ENCODE assay signal across 11 mouse cellular contexts in genomic region chr1:89003752-89004151, GRCm38 (mm10).
"Had no signal": no experiment of that assay in that cellular context is flagged by ENCODE, and none has a peak within 500 bp of the region (broad histone marks: within the 10 kb centered on the region; RNA-seq: fewer than 3 reads in every experiment).

No protein-coding gene starts in this region.

- H3K4me3 ChIP-seq: limb, embryonic 13.5 days; neural tube, embryonic 13.5 days had no signal

- H3K4me1 ChIP-seq: limb, embryonic 13.5 days; neural tube, embryonic 13.5 days had no signal

- H3K4me2 ChIP-seq: limb, embryonic 13.5 days; neural tube, embryonic 13.5 days had no signal

- H3K9ac ChIP-seq: limb, embryonic 13.5 days; liver, embryonic 14.5 days; neural tube, embryonic 13.5 days had no signal

- H3K27me3 ChIP-seq: limb, embryonic 13.5 days; neural tube, embryonic 13.5 days had no signal

- H3K36me3 ChIP-seq: limb, embryonic 13.5 days; neural tube, embryonic 13.5 days had no signal

- H3K27ac ChIP-seq: limb, embryonic 13.5 days; liver, embryonic 14.5 days; neural tube, embryonic 13.5 days had no signal

- H3K9me3 ChIP-seq: limb, embryonic 13.5 days; neural tube, embryonic 13.5 days had no signal

- DNase-seq: kidney, adult 18-20 months; kidney, postnatal 10 days; kidney, postnatal 4 days; left cerebral cortex, postnatal 4 days; lung, adult 18-20 months; right cerebral cortex, adult 18-20 months; right cerebral cortex, postnatal 25 days; thymus, postnatal 36 days had no signal
